Mouse (Mus musculus) megakaryocyte progenitor cell, adult 5-6 weeks (primary cell): Measurements from ENCODE around the gene Teddm1a. TPM values are rescaled to one million over a fixed set of nuclear protein-coding genes. Genes with fewer than 3 reads are reported as not detected.

Experiments used
- total RNA-seq, 2 experiments: library from RNA; stranded (forward) in 1 of 2; stranded (reverse) in 1 of 2; fragments of 157-497, 149-512 nt in 1 of 2; fragments of 200-1000 nt in 1 of 2; gene quantifications; 2 replicates each; pipeline versions ENCODE4 v1.2.3 to v1.2.4; 2015 to 2017

Gene Teddm1a
- total RNA-seq, 2 experiments from 2014 or later = not detected

Other genes with a start within 250 kb of the Teddm1a start
- 0.17 and 1.1 TPM in 2 replicates for gene Rgs8, start 238.7 kb upstream of the Teddm1a start, total RNA-seq (2015)
- 0.25 and 0.37 TPM in 2 replicates for gene Rgs8, start 238.7 kb upstream of the Teddm1a start, total RNA-seq (2017)
- gene Rgs16, start 151.4 kb upstream of the Teddm1a start, total RNA-seq (2015) = not detected in 2 replicates
- gene Rgs16, start 151.4 kb upstream of the Teddm1a start, total RNA-seq (2017) = 0.44 TPM in 1 of 2 replicates, not detected in the other
- 41.4 and 52.2 TPM in 2 replicates for gene Rnasel, start 142.3 kb upstream of the Teddm1a start, total RNA-seq (2015)
- gene Rnasel, start 142.3 kb upstream of the Teddm1a start, total RNA-seq (2017) = 46.4 and 58.3 TPM in 2 replicates
- 0.59 TPM in 1 of 2 replicates, not detected in the other for gene Rgsl1, start 47.6 kb upstream of the Teddm1a start, total RNA-seq (2015)
- 0.42 TPM in 1 of 2 replicates, not detected in the other for gene Rgsl1, start 47.6 kb upstream of the Teddm1a start, total RNA-seq (2017)
- gene Teddm1b, start 17.4 kb upstream of the Teddm1a start, total RNA-seq (2015) = not detected in 2 replicates
- not detected in 2 replicates for gene Teddm1b, start 17.4 kb upstream of the Teddm1a start, total RNA-seq (2017)
- 32.1 and 35.2 TPM in 2 replicates for gene Glul, start 8.2 kb downstream of the Teddm1a start, total RNA-seq (2015)
- 46.2 and 55.2 TPM in 2 replicates for gene Glul, start 8.2 kb downstream of the Teddm1a start, total RNA-seq (2017)
- 0.05 and 0.10 TPM in 2 replicates for gene Teddm2, start 8.5 kb downstream of the Teddm1a start, total RNA-seq (2015)
- 0.24 TPM in 1 of 2 replicates, not detected in the other for gene Teddm2, start 8.5 kb downstream of the Teddm1a start, total RNA-seq (2017)